Mouse (Mus musculus) intestine, embryonic 14.5 days (tissue): ENCODE data around the gene Ggt7. TPM values are rescaled to one million over a fixed set of nuclear protein-coding genes. Genes with fewer than 3 reads are reported as not detected.
A peak's percentile ranks its signal among the peaks of the same experiment; 100 is the strongest.

Experiments
- ATAC-seq: fragments of 200-750 bp; cut with Nextera tagmentation; replicated peaks from 2 replicates; pipeline ENCODE4 v1.8.0; 2017; ENCODE audit warnings: low read depth, moderate number of reproducible peaks, moderate TSS enrichment, moderate library complexity; ENCODE audit not compliant: low FRiP score, low TSS enrichment
- DNase-seq: peaks from one replicate; pipeline ENCODE4 v3.0.0-alpha.2; 2018; ENCODE audit warnings: low spot score
- H3K27ac ChIP-seq: fragments of 300-500 bp; sonication (generic); 2 replicates; pipeline ENCODE4 v1.5.1; 2014; ENCODE audit warnings: low read depth, mild to moderate bottlenecking, control low read depth
- H3K27me3 ChIP-seq: fragments of 300-500 bp; sonication (generic); replicated peaks from 2 replicates; pipeline ENCODE4 v1.6.1; 2014; ENCODE audit warnings: low read length, control low read depth; ENCODE audit not compliant: control insufficient read depth, insufficient read depth
- H3K36me3 ChIP-seq: fragments of 300-500 bp; sonication (generic); 2 replicates; pipeline ENCODE4 v1.6.1; 2014; ENCODE audit warnings: low read length, control low read depth; ENCODE audit not compliant: control insufficient read depth, insufficient read depth
- H3K4me1 ChIP-seq: fragments of 300-500 bp; sonication (generic); replicated peaks from 2 replicates; pipeline ENCODE4 v1.6.1; 2014; ENCODE audit warnings: low read length, control low read depth, mixed read lengths; ENCODE audit not compliant: control insufficient read depth, insufficient read depth
- H3K4me2 ChIP-seq: fragments of 300-500 bp; sonication (generic); 2 replicates; pipeline ENCODE4 v1.6.1; 2014; ENCODE audit warnings: low read length
- H3K4me3 ChIP-seq: fragments of 300-500 bp; sonication (generic); 2 replicates; pipeline ENCODE4 v1.5.1; 2014; ENCODE audit warnings: low read depth, low read length, control low read depth, mixed read lengths
- H3K9ac ChIP-seq: fragments of 300-500 bp; sonication (generic); 2 replicates; pipeline ENCODE4 v1.6.1; 2014; ENCODE audit warnings: mild to moderate bottlenecking, low read length
- H3K9me3 ChIP-seq: fragments of 300-500 bp; sonication (generic); 2 replicates; pipeline ENCODE4 v1.6.1; 2016; ENCODE audit warnings: low read length, control low read depth; ENCODE audit not compliant: control insufficient read depth
- WGBS: fragments of 180-500 bp; shearing (Covaris S2); extraction: QIAGEN DNeasy Blood & Tissue Kit; methylation state at CpG from one replicate; pipeline ENCODE4 v1.1.7; 2014; 5-methylcytosine and 5-hydroxymethylcytosine counted together
- polyA plus RNA-seq: library from polyadenylated mRNA; unstranded; fragments of >200 nt; fragmentation: Nextera tagmentation; extraction: Ambion mirVana; gene quantifications from 2 replicates; pipeline ENCODE4 v1.2.1, GENCODE M21; 2014

Ggt7 gene
- polyA plus RNA-seq, 1 experiment from 2014 or later = 3.6 TPM

DNA sequence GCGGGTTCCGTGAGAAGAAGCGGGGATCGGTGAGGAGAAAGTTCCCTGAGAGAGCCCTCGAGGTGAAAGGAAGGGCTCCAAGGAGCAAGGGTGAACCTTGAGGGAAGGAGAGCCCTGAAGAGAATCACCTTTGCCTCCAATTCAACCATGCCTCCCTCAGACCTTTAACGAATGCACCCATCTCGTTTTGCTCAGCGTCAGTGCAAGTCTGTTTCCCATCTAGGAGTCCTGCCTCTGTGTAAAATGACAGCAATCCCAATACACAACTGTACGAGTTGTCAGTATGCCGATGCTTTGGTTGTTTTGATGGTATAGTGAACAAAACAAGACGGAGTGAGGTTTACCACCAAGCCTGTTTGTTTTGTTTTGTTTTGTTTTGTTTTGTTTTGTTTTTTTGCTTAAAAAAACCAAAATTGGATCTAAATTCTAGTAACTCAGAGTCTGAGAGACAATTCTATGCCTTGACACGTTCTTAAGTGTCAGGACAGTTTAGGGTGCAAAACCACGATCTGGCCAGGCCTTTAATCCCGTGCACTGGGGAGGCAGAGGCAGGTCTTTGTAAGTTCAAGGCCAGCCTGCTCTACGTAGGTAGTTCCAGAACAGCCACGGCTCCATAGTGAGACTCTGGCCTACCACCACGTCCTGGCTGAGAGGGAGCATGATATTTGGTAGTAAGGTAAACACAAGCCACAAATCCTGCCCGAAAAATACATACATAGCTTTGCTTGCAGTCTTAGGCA is 664 bp upstream of the Ggt7 start:
- H3K9me3 ChIP-seq = no peaks in the 10 kb centered on the region
- H3K4me3 ChIP-seq = peak overlapping the region; percentile 70
- H3K27ac ChIP-seq = no peak overlapping the region
- ATAC-seq (no peak), DNase-seq (no peak)
- H3K4me2 ChIP-seq = peak overlapping the region; percentile 93
- peak overlapping the region; percentile 56 for H3K9ac ChIP-seq
- WGBS = 21% methylated on average over 18 of the region's 18 CpGs
- H3K27me3 ChIP-seq = peaks cover 9% of the 10 kb centered on the region
- peaks cover 11% of the 10 kb centered on the region for H3K4me1 ChIP-seq
- no peaks in the 10 kb centered on the region for H3K36me3 ChIP-seq

DNA sequence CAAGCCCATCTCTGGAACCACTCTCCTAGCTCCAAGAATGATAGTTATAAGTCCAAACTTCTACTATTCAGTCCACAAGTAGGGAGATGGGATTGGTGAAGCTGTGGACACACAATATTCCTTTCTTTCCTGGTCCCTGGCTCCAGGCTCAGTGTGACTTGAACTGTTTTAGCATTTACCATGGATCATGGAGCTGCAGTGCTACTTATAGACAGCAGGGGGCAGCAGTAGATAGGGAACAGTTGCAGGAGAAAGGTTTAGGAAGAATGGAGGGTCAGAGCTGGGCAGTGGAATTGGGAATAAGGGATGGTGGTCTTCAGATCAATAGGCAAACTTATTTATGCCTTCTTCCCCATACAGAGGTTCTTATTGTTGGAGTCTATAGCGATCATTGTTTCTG is 2.1 kb downstream of the Ggt7 start:
- no peak overlapping the region for H3K27ac ChIP-seq

DNA sequence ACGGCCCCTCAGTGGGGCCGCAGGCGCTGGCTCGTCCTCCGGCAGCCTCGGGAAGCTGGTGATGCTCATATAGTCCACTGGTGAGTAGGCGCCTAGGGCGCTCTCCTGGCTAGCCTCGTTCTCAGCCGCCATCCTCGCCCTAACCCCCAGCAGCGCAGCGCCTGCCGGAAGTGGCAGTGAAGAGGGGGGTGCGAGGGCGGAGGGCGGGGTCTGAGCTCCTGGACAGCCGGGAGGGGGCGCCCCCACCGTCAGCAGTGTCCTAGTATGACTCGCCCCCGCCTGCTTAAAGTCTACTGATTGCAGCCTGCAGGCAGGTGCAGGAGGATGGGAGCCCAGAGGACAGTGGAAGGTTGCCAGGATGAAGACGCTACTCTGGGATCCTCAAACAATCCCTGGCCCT is 3.4 kb downstream of the Ggt7 start:
- Histone ChIP-seq H3K4me2 (peak overlapping the region; percentile 58), H3K9me3 (no peaks in the 10 kb centered on the region), H3K4me3 (peak overlapping the region; percentile 34), H3K9ac (peak overlapping the region; percentile 34), H3K36me3 (no peaks in the 10 kb centered on the region), H3K27me3 (peaks cover 11% of the 10 kb centered on the region), H3K27ac (no peak overlapping the region), H3K4me1 (peaks cover 11% of the 10 kb centered on the region)
- ATAC-seq = no peak
- WGBS = 5% methylated on average over 22 of the region's 23 CpGs
- DNase-seq = peak; percentile 75

More for the DNA sequence above, 2.1 kb downstream of the Ggt7 start:
- Histone ChIP-seq H3K9me3 (no peaks in the 10 kb centered on the region), H3K4me3 (no peak overlapping the region), H3K9ac (no peak overlapping the region), H3K4me1 (peaks cover 11% of the 10 kb centered on the region), H3K36me3 (no peaks in the 10 kb centered on the region), H3K4me2 (no peak overlapping the region), H3K27me3 (peaks cover 11% of the 10 kb centered on the region)
- peak; percentile 84 for DNase-seq
- 13% methylated on average over 1 of the region's 1 CpGs for WGBS
- no peak for ATAC-seq

DNA sequence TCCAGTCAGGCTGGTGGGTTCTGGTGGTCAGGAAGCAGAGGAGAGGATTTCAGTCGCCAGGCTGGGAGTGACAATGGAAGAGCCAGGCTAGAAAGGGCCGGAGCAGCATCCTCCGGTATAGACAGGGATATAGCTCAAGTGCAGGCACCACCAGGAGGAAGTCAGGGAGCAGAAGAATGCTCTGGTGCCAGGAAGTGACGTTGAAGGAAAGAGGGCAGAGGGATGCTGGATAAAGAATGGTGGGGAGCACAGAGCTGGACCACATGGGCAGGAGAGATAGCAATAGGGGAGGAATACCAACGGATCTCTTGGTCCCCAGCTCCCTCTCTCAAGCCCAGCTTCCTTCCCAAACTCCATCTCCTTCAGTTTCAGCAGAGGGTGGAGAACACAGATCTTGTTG is 4.5 kb downstream of the Ggt7 start:
- Histone ChIP-seq H3K27me3 (peaks cover 11% of the 10 kb centered on the region), H3K4me3 (no peak overlapping the region), H3K36me3 (no peaks in the 10 kb centered on the region), H3K4me1 (peaks cover 7% of the 10 kb centered on the region; the same call in 1 of the 2 replicates), H3K4me2 (no peak overlapping the region), H3K27ac (no peak overlapping the region), H3K9ac (no peak overlapping the region), H3K9me3 (no peaks in the 10 kb centered on the region)
- ATAC-seq (no peak), DNase-seq (peak; percentile 45)
- WGBS = 61% methylated on average over 5 of the region's 5 CpGs

DNA sequence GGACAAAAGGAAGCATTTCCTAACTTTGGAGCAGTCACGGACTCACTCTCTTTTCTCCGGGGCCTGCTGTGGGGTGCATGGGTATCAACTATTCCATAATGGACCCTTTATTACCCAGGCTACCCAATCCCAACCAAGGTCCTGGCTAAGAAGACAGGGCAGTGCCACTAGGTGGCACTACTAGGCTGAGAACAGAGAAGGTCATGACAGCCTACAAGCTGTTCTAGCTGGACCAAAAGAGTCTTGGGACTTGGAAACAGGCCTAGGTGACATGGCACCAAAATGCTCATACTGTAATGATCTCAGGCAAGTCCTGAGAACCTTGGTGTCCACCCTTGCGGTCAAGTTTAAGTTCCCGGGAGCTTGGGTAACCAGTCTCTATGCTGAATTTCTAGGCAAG is 5.6 kb downstream of the Ggt7 start:
- Histone ChIP-seq H3K9me3 (no peaks in the 10 kb centered on the region), H3K4me3 (no peak overlapping the region), H3K4me2 (no peak overlapping the region), H3K27ac (no peak overlapping the region), H3K36me3 (no peaks in the 10 kb centered on the region), H3K4me1 (peaks cover 6% of the 10 kb centered on the region; the same call in 1 of the 2 replicates), H3K9ac (no peak overlapping the region), H3K27me3 (peaks cover 11% of the 10 kb centered on the region)
- WGBS = 62% methylated on average over 4 of the region's 4 CpGs
- peak; percentile 59 for DNase-seq
- ATAC-seq = no peak

DNA sequence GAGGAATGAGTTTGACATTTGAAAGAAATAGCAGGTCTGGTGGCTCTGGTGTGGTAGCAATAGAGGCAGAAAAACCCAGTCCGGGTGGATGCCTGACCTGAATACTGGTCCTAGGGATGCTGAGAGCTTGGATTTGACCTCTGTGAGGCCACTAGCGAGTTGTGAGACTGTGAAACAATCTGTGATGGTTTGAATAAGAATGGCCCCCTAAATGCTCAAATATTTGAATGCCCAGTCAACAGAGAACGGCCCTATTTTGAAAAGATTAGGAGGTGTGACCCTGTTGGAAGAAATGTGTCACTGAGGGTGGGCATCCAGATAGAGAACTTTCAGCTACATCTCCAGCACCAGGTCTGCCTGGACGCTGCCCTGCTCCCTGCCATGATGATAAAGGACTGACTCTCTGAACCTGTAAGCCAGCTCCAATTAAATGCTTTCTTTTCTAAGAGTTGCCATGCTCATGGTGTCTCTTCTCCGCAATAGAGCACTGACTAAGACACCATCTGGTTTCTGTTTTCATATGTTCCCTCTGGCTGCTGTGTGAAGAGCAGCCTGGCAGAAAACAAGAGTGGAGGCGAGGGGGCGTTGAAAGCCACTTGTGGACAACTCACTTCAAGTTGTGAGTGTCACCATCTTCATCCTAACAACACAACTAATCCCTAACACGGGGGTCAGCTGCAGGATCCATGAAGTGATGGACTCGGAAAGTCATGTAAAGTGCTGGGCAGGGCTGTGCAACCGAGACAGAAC is 10.1 kb downstream of the Ggt7 start:
- no peak overlapping the region for H3K4me2 ChIP-seq
- ATAC-seq (no peak), DNase-seq (no peak)
- H3K27ac ChIP-seq = no peak overlapping the region
- H3K4me1 ChIP-seq = peaks cover 4% of the 10 kb centered on the region; the same call in 1 of the 2 replicates
- no peak overlapping the region for H3K4me3 ChIP-seq
- H3K9ac ChIP-seq = no peak overlapping the region
- WGBS = 76% methylated on average over 10 of the region's 10 CpGs
- no peaks in the 10 kb centered on the region for H3K36me3 ChIP-seq
- H3K9me3 ChIP-seq = no peaks in the 10 kb centered on the region
- H3K27me3 ChIP-seq = no peaks in the 10 kb centered on the region

DNA sequence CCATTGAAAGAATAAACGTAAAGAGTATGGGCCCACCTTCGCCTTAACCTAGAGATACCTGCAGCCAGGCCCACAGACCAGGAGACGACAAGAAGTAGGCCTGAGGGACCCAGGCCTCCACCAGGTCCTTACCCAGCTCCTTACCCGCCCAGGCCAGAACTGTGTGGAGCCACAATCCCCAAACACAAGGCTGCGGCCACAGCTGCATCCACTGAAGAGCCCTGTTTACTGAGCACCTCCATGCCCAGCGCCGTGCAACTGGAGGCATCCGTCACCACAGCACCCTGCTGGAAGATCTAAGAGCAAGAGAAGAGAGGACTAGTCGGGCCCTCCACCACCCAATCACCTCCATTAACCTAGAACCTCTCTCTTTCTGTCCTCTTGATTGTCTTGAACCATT is 12.2 kb downstream of the Ggt7 start:
- Histone ChIP-seq H3K27ac (no peak overlapping the region), H3K36me3 (no peaks in the 10 kb centered on the region), H3K27me3 (no peaks in the 10 kb centered on the region), H3K4me3 (no peak overlapping the region), H3K4me2 (no peak overlapping the region), H3K9me3 (no peaks in the 10 kb centered on the region), H3K4me1 (peaks cover 4% of the 10 kb centered on the region; the same call in 1 of the 2 replicates), H3K9ac (no peak overlapping the region)
- WGBS = 90% methylated on average over 9 of the region's 9 CpGs
- DNase-seq (no peak), ATAC-seq (no peak)

DNA sequence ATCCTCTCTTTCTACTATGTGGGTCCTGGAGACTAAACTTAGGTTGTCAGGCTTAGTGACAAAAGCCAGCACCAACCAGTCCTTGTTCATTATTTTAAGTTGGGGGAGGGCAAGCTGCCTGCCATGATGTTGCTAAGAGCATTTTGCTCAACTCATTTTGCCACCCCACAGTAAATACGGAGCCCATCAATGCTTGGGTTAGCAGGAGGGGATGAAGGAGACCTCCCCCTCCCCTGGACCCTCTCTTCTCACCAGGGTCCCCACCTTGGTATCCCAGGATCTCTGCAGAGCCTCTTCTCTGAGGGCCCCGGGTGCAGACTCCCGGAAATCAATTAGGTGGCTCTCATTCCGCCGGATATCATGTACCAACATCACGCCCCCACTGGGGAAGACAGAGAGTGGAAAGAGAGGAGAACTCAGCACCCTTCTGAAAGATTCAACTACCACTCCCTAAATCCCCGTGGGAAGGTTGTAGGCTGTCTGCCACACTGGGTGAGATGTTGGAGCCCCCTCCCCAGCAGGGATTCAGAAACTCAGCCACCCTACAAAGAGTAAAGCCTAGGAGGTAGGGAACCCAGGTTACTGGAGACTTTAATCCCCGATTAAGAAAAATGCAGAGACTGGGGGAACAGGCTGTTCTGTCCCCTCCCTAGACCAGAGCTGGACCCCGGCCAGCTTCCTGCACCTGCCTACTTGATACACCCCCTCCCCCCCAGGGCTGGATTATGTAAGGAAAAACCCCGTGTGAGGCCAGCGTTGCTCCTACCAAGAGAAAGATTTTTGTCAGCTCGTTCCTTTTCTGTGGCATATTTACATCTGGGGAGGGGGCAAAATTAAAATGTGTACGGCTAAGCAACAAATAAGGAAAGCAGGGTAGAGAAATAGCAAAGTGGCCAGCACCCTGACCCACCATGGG is 13.3 kb downstream of the Ggt7 start:
- 57% methylated on average over 13 of the region's 13 CpGs for WGBS
- no peaks in the 10 kb centered on the region for H3K27me3 ChIP-seq
- H3K4me2 ChIP-seq = no peak overlapping the region
- DNase-seq (no peak), ATAC-seq (no peak)
- H3K27ac ChIP-seq = no peak overlapping the region
- no peaks in the 10 kb centered on the region for H3K36me3 ChIP-seq
- no peak overlapping the region for H3K9ac ChIP-seq
- no peaks in the 10 kb centered on the region for H3K9me3 ChIP-seq
- H3K4me3 ChIP-seq = no peak overlapping the region
- peaks cover 4% of the 10 kb centered on the region; the same call in 1 of the 2 replicates for H3K4me1 ChIP-seq
